Mouse (Mus musculus) spleen, adult 12 weeks (tissue): ENCODE results near the gene Tbc1d2.
"Not testable (repeated sequence)": the region's sequence is repeated elsewhere in the genome, so short reads cannot be mapped to it uniquely, and the experiment has no call there.

ENCODE experiments used
- DNase-seq: peaks from one replicate; pipeline ENCODE4 v3.0.0; 2022; ENCODE audit warnings: low spot score

Tbc1d2 gene

DNA sequence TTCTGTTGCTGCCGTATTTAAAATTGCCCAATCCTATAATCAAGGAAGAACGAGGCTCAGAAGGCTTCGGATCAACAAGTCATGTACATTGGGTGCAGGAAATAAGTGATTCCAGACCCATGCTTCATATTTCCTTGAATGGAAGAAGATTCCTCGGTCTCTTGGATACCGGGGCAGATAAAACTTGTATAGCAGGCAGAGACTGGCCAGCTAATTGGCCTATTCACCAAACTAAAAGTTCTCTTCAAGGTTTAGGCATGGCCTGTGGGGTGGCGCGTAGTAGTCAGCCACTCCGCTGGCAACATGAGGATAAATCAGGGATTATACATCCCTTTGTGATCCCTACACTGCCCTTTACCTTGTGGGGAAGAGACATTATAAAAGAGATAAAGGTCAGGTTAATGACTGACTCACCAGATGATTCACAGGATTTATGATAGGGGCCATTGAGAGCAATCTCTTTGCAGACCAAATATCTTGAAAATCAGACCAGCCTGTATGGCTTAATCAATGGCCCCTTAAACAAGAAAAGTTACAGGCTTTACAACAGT is 71.1 kb downstream of the Tbc1d2 start:
- not testable (repeated sequence) for DNase-seq

DNA sequence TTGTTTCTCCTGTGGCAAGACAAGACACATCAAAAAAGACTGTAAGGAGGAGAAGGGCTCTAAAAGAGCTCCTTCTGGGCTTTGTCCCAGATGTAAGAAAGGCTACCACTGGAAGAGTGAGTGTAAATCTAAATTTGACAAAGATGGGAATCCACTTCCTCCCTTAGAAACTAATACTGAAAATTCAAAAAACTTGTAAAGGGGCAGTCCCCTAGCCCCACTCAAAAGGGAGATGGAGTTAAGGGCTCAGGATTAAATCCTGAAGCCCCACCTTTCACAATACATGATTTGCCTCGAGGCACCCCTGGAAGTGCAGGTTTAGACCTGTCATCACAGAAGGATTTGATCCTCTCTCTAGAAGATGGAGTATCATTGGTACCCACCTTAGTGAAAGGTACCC is 71.8 kb downstream of the Tbc1d2 start:
- no peak for DNase-seq

DNA sequence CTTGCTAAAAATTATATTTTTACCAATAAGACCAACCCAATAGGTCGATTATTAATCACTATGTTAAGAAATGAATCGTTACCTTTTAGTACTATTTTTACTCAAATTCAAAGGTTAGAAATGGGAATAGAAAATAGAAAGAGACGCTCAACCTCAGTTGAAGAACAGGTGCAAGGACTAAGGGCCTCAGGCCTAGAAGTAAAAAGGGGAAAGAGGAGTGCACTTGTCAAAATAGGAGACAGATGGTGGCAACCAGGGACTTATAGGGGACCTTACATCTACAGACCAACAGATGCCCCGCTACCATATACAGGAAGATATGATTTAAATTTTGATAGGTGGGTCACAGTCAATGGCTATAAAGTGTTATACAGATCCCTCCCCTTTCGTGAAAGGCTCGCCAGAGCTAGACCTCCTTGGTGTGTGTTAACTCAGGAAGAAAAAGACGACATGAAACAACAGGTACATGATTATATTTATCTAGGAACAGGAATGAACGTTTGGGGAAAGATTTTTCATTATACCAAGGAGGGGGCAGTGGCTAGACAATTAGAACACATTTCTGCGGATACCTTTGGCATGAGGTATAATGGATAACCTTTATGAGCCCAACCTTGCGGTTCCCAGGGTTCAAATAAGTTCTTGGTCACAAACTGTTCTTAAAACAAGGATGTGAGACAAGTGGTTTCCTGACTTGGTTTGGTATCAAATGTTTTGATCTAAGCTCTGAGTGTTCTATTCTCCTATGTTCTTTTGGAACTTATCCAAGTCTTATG is 74.3 kb downstream of the Tbc1d2 start:
- DNase-seq = not testable (repeated sequence)

DNA sequence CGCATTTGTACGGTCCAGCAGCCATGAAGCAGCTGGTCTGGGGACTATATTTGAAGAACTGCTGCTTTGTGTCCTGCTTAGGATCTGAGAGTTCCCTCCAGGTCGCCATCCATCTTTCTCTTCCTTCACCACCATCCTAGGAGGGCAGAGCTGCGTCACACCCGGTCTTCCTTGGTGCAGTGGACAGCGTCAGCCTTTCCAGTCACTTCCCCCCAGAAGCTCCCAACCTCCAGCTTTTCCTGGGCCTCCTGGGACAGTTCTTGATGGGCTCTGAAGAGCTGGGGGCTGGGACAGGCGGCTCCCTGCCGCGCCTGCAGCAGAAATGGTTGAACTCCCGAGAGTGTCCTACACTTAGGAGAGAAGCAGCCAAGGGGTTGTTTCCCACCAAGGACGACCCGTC is 75.2 kb downstream of the Tbc1d2 start:
- no peak for DNase-seq

DNA sequence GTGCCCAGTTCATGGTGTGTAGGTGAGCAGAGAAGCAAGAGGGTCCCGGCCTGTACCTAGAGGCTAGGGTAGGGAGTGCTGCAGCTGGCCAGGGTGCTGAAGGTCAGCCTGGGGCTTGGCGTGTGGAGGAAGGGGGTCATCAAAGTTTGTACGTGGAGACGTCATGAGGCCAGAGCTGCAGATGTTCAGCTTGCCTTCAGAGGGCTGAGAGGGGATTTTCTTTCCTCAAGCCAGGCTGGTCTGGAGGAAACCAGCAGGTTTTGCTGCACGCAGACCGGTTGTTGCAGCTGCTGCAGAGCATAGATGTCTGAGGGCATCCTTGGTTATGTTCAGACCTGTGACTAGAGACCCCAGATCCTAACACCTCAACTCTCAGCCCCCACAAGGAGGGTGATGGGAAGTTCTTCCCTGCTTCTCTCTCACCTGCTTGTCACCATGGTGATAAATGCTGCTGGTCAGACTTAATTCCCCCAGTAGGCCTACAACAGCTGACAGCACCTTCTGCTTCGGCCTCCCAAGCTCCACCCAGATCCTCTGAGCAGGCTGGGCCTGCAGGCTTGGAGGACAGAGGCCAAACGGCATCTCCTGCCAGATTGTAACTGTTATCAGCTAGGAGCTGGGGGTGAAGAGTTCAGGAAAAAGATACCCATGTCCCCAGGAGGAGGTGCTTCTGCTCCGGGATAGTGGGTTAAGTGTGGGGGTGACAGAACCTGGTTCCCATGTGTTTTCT is 75.8 kb downstream of the Tbc1d2 start:
- no peak for DNase-seq

DNA sequence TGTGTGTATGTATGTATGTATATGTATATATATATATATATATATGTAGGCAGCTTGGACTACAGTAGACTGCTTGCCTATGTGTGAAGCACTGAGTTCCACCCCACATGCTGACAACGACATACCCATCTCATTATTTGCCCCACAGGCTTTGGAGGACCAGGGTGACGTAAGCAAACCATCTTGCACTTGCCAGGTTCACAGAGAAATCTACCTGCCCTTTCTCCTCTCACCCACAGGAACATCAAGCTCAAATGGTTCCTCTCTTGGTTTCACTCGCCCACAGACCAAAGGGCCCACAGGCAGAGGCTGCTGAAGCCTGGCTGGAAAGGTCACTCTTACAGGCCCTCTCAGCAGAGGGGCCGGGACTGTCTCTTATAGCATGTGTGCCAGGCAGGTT is 77.4 kb downstream of the Tbc1d2 start:
- DNase-seq = no peak

DNA sequence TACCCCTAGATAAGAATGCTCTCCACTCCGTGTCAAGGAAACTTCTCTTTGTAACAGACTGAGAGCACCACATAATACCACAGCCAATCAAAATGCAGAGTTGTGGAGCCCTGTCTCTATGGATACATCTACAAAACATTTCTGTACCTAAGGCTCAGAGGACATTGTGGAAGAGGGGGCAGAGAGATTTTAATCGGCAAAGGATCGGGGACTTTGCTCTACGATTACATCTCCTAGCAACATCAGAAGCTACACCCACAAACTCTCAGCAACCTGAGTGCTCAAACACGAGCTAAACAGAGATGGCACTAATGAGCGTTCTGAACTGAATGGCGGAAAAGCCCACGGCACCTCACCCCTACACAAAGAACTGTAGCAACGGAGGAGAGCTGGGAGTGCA is 78.3 kb downstream of the Tbc1d2 start:
- DNase-seq = no peak

DNA sequence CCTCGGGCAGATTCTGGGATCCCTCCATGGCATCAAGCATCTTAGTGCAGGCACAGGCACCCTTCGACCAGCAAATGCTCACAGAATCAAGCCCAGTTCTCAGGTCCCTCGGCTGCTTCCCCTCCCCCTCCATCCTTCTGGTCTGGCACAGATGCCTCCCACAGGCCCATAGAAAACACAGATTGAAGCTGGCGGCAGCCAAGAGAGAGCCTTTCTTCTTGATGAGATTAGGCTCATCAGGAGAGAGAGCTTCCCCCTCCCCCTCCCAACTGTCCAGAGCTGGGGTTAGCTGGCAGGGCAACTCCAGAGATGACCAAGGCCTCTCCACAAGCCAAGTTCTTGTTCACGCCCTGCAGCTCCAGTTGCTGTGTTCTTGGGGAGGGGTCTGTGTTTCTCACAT is 80.3 kb downstream of the Tbc1d2 start:
- DNase-seq = no peak

DNA sequence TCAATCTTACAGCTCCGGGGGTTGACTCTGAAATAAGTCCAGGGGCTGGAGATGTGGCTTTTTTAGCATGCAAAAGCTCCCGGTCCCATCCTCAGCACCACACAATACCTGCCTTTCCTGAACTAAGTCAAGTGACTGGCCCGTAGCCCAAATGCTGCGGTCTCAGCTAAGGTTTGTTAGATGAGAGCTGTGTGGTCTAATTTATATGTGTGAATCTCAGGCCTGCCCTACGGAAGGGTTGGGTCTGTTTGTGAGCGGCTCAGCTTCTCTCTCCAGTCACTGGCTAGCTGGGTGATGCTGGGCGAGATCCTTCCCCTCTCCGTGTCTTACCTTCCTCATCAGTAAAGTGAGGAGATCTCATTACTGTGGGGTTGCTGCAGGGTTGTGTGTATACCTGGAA is 81.8 kb downstream of the Tbc1d2 start:
- no peak for DNase-seq

DNA sequence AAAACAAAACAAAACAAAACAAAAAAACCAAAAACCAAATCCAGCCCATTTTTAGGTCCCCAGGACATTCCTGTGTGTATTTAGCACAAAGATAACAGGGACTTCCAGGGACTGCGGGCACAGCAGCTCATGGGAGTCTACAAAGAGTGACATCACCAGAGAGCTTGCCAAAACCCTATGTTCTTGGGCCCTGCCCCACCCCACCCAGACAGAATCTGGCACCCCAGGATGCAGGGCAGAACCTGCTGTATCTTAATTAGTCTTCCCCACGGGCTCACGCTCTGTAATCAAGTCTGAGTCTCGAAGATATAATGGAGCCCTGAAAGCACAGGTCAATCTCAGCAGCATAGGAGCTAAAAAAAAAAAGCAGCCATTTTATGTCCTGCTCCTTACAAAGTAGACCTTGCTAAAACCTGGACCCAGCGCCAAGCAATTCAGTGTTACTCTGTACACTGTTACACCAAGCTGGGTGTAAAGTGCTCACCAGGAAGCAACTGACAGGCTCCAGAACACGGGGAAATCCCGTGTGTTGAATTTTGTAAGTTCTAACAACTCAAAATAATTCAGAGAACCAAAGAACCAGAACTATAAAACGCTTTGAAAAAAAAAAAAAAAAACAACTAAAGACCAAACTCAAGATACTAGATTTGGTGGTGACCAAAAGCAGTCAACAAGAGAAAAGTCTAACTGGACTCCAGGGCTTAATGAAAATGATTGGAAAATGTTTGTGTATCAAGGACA is 82.9 kb downstream of the Tbc1d2 start:
- DNase-seq = no peak

DNA sequence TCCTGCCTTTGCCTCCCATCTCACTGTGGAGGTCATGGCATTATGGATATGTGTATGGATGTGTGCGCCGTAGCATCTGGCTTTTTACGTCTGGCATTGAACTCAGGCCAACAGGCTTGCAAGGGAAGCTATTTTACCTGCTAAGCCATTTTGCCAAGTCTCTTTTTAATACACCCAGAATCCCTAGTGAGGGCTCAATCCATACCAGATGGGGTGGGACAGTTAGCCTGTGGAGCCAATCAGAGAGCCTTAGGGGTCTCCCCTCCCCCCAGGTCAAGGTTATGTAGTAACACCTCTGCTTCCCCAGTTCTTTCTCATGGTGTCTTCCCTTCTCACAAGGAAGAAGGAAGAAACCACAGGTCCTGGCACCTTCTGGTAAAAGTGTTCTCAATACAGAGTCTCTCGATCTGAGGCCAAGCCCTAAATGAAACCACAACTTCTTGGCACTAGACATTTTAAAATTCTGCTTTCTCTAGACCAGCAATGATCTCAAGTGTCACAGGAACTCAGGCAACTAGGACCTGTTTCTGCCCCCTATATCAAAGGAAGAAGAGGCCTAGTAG is 84.5 kb downstream of the Tbc1d2 start:
- no peak for DNase-seq

DNA sequence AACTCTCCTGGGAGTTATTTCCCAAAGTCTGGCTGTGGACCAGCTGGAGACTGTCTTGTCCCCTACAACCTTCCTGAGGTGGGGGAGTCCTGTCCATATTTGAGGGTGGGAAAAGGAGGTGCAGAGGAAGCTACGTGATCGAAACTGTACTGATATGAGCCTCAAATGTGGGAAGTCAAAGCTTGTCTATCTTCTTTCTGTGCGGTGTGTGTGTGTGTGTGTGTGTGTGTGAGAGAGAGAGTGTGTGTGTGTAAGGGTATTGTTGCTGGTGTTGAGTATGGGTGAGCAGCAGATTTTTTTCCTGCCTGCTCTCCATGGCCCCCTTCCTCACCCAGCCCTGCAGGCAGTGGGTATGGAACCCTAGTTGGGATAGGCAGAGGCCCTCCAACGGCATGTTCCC is 85.8 kb downstream of the Tbc1d2 start:
- DNase-seq = no peak

DNA sequence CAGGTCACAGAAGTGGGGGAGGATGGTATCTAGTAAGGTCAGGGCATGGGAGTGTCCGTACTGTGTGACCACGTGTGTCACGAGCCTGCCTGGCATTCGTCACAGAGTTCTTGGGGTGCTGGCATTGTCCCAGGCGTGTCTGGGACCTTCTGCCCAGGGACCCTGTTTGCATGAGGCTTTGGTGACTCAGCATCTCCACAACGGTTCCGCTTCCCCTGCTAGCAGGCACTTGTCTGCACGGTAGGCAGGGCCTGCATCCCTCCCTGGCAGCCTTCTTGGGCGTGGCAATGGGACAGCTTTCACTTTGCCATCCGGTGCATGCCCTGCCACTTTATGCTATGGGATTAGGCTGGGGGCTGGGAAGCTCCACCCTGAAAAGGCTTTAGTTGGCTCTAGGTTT is 86.2 kb downstream of the Tbc1d2 start:
- DNase-seq = no peak

DNA sequence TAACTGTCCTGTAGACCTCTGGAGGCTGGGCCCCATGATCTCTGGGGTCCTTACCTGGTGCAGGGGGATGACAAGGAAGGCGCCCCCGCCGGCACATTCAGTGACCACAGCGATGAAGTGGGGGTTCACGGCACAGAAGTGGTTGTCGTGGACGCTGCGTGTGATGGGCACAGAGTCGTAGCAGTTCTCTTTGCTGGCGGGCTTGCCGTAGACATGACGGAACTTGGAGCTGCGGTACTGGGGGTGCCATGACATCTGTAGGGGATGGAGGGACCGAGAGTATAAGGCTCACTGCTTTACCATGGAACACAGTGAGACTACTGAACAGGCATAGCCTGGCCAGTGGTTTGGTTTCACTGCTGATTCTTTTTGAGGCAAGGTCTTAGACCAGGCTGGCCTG is 87.2 kb downstream of the Tbc1d2 start:
- DNase-seq = no peak

DNA sequence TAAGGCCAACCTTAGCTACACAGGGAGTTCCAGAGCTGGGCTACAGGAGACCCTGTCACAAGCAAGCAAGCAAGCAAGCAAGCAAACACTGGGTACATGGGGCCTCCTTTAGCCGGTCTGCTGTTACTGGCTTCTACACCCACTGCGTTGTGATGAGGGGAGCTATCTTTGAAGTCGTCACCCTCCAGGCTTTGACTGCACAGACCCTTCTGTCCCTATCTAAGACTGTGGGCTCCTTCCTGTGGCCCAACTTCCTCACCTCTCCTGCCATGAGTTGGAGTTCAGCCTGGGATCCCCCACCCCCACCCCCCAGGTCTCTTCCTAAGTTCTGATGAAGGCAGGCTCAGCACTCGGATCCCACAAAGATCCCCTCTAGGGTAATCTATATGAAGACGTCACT is 88.0 kb downstream of the Tbc1d2 start:
- no peak for DNase-seq

DNA sequence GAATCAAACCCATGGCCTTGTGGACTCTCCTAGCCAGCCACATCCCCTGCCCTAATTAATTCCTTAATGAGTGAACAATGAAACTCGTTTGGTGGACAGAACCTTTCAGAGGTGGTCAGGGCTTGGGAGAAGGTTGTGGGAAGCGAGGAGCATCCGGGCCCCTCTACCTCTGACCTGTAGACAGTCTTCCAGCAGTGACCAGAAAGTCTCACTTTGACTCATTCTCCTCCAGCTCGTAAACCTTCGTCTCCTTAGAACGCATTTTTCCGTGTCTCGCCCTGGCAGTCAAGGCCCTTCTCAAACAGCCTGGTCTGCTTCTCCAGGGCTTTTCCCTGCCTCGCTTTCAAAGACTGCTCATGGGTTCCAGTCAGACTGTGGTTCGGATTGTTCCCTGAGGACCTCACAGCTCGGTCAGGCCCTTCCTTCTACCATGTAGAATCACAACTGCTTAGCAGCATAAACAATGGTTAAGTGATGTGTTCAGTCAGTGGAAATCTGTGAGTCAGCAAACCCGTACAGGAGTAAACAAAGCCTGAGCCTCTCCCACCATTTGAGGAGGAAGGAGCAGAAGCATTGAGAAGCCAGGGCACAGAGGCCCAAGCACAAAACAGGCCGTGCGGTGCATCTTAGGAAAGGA is 89.8 kb downstream of the Tbc1d2 start:
- no peak for DNase-seq

DNA sequence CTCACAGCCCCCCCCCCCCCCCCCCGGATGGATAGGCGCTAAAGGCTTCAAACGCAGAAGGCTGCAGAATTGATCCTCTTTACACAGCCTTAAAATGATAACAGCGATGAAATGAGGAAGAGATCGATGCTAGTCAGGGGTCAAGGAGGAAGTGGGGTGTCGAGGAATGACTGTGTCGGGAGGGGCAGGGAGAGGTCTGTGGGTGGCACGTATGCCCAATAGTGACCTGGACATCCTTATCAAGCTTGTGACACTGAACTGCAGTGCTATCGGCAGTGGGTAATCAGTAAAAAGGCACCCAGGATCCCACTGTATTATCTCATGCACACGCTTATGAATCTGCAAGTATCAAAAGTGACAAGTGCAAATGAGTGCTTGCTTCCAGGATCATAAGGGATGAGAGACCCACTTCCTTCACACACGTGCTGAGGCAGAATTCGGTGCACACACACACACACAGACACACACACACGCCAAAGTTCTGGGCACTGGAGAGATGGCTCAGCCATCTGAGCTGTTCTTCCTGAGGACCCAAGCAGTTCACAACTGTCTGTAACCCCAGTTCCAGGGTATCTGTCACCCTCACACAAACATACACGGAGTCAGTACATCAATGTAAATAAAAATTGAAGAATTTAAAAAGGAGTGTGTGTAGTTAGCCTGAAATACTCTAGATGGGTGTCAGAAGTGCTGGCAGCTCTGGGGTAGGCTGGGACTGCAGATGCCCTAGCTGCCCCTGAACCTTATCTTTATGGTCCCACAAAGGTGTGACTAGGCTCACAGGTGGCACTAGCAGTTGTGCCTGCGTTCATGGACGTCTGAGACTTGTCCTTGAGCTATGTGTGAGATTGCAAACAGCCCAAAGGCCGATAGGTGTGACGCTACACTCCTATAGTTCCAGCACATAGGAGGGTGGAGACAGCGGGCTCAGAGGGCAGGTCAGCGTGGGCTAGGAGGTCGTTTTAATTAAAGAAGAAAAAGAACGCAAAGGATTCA is 91.0 kb downstream of the Tbc1d2 start:
- no peak for DNase-seq

DNA sequence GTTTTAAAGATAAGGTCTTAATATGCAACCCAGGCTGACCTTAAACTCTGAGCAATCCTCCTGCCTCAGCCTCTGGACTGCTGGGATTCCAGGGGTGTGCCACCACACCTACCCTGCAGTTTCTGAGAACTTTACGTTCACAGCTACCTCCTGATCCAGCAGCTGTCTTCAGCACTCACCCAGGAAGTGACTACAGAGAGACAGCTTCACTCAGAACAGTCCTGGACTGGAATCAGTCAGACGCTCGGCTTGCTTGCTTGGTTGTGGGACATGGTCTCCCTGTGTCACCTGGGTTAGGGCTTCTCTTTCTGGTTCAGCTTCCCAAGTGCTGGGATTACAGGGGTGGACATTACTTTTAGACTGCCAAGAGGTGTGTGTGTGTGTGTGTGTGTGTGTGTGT is 93.1 kb downstream of the Tbc1d2 start:
- no peak for DNase-seq

DNA sequence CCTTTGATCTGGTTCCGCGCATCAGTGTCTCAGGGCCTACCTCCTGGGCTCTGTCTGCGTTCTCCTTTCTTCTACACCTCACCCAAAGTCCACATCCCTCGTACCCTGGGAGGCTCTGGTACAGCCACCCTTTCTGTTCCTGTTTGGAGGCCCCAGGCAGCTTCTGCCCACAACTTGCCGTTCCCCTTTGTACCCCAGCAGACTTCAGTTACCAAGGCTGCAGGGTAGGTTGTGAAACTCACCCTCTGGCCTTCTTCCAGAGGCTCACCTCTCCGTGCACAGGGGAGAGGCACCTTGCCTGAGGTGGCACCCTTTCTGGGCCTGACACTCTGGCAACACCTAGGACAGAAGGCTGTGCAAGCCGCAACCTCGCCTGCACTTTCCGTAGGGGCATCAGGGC is 94.2 kb downstream of the Tbc1d2 start:
- DNase-seq = no peak
